In the genomic region with DNA sequence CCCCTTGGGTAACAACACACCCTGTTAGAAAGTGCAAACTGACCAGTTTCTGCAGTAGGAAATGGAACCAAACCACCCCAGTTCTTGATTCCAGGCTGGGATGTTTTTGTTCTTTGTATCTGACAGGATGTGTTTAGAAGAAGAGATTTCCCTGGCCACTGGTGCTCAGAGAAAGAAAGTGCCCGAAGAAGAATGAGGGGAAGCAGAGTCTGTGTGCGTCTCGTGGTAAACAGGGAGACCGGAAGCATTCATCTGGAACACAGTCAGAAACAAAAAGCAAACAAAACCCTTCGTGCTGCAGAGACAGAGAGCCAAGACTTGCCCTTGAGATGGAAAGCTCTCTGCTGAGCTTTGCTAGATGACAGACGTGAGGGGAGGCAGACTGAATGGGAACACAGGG, we compare ENCODE assay signal across 8 mouse cellular contexts. TPM values are rescaled to one million over a fixed set of nuclear protein-coding genes. Genes with fewer than 3 reads are reported as not detected.
DNase-seq lines count a peak whose midpoint lies in the region; ATAC-seq and TF ChIP-seq lines count a peak whose summit lies in the region.

No protein-coding gene starts in this region.

- peaks cover 15% of the 10 kb centered on the region for H3K4me1 ChIP-seq in liver, adult 2 months (ENCODE audit: control insufficient read depth, insufficient read depth, low read length)
- H3K4me1 ChIP-seq in heart, adult 2 months (ENCODE audit: control insufficient read depth, insufficient read depth, low read length): peaks cover 15% of the 10 kb centered on the region
- H3K4me1 ChIP-seq in intestine, postnatal 0 days (replicated peaks; ENCODE audit: control insufficient read depth, insufficient read depth, low read length): no peaks in the 10 kb centered on the region
- peaks cover 31% of the 10 kb centered on the region; the same call in 1 of the 2 replicates for H3K4me1 ChIP-seq in lung, postnatal 0 days (ENCODE audit: insufficient read depth, low read depth, low read length)

- no peak for TF ChIP-seq CTCF in liver, adult 2 months (IDR thresholded peaks at IDR 0.05; ENCODE audit: low read depth, low read length)
- no peak for TF ChIP-seq CTCF in heart, adult 2 months (IDR thresholded peaks at IDR 0.05)
- TF ChIP-seq CTCF in intestine, postnatal 0 days (IDR thresholded peaks at IDR 0.05; ENCODE audit: low read depth): no peak
- TF ChIP-seq CTCF in lung, postnatal 0 days (IDR thresholded peaks at IDR 0.05): no peak

- H3K27ac ChIP-seq in liver, adult 2 months (replicated peaks; ENCODE audit: insufficient read depth, low read depth, low read length): peak overlapping the region; percentile 80
- peak overlapping the region; percentile 90 for H3K27ac ChIP-seq in heart, adult 2 months
- H3K27ac ChIP-seq in intestine, postnatal 0 days (ENCODE audit: low read depth, low read length): peak overlapping the region; percentile 58
- peak overlapping the region; percentile 85 for H3K27ac ChIP-seq in lung, postnatal 0 days (ENCODE audit: low read length)

- H3K4me3 ChIP-seq in liver, adult 2 months (ENCODE audit: insufficient read depth, low read depth, low read length): no peak overlapping the region
- H3K4me3 ChIP-seq in heart, adult 2 months: no peak overlapping the region
- no peak overlapping the region for H3K4me3 ChIP-seq in intestine, postnatal 0 days (ENCODE audit: low read depth, low read length)
- H3K4me3 ChIP-seq in lung, postnatal 0 days (ENCODE audit: low read depth, low read length): no peak overlapping the region

- no peaks in the 10 kb centered on the region for H3K9me3 ChIP-seq in intestine, postnatal 0 days (ENCODE audit: control insufficient read depth)
- H3K9me3 ChIP-seq in lung, postnatal 0 days (ENCODE audit: low read length): no peaks in the 10 kb centered on the region

- no peak overlapping the region for H3K9ac ChIP-seq in liver, adult 2 months (ENCODE audit: low read depth, low read length)
- no peak overlapping the region for H3K9ac ChIP-seq in heart, adult 2 months (ENCODE audit: low read depth, low read length)
- H3K9ac ChIP-seq in intestine, postnatal 0 days (ENCODE audit: low read depth, low read length): no peak overlapping the region
- H3K9ac ChIP-seq in lung, postnatal 0 days (replicated peaks; ENCODE audit: low read depth): no peak overlapping the region

- WGBS in liver, adult 2 months: under 1% methylated on average over 6 of the region's 6 CpGs
- WGBS in heart, adult 2 months: 23% methylated on average over 6 of the region's 6 CpGs
- 17% methylated on average over 6 of the region's 6 CpGs for WGBS in intestine, postnatal 0 days
- WGBS in lung, postnatal 0 days: 3% methylated on average over 6 of the region's 6 CpGs

- no peaks in the 10 kb centered on the region for H3K79me2 ChIP-seq in liver, adult 2 months (ENCODE audit: control insufficient read depth, insufficient read depth, low read length)
- no peaks in the 10 kb centered on the region for H3K79me2 ChIP-seq in heart, adult 2 months (replicated peaks; ENCODE audit: control insufficient read depth, insufficient read depth, low read length)

- no peaks in the 10 kb centered on the region for H3K27me3 ChIP-seq in liver, adult 2 months (ENCODE audit: control insufficient read depth, insufficient read depth, low read length)
- no peaks in the 10 kb centered on the region for H3K27me3 ChIP-seq in heart, adult 2 months (ENCODE audit: control insufficient read depth, insufficient read depth, low read length)
- H3K27me3 ChIP-seq in intestine, postnatal 0 days (replicated peaks; ENCODE audit: control insufficient read depth, insufficient read depth, low read length): no peaks in the 10 kb centered on the region
- H3K27me3 ChIP-seq in lung, postnatal 0 days (replicated peaks; ENCODE audit: insufficient read depth, low read length): no peaks in the 10 kb centered on the region

- no peak for TF ChIP-seq POLR2A in liver, adult 2 months (IDR thresholded peaks at IDR 0.05; ENCODE audit: extremely low read depth, insufficient read depth, low read length)
- TF ChIP-seq POLR2A in heart, adult 2 months (IDR thresholded peaks at IDR 0.05; ENCODE audit: insufficient read depth, low read depth, low read length): peak; percentile 68; the same call in 1 of the 2 replicates

- no peak for ATAC-seq in intestine, postnatal 0 days
- peak; percentile 66 for ATAC-seq in lung, postnatal 0 days

- peak; percentile 68 for DNase-seq in liver, adult 2 months (ENCODE audit: extremely low read depth, low read depth, low spot score)
- no peak for DNase-seq in liver
- peak in 1 of 2 experiments; percentile 74 for DNase-seq in heart, adult 2 months
- peak; percentile 83 for DNase-seq in lung, postnatal 0 days (ENCODE audit: low spot score)
- no peak for DNase-seq in T-cell, adult 2 months (ENCODE audit: low spot score)
- no peak for DNase-seq in urinary bladder, postnatal 4 days (ENCODE audit: low spot score in 2 of 2)
- no peak for DNase-seq in thymus, postnatal 25 days

- no peak overlapping the region for H3K4me2 ChIP-seq in intestine, postnatal 0 days (replicated peaks; ENCODE audit: low read depth)
- peak overlapping the region; percentile 1; the same call in 1 of the 2 replicates for H3K4me2 ChIP-seq in lung, postnatal 0 days (replicated peaks; ENCODE audit: low read depth, low read length)

- peak; percentile 99 for TF ChIP-seq EP300 in heart, adult 2 months (IDR thresholded peaks at IDR 0.05; ENCODE audit: insufficient read depth, low read depth, low read length)
- TF ChIP-seq EP300 in lung, postnatal 0 days (IDR thresholded peaks at IDR 0.05): peak; percentile 92

- intact Hi-C loops in heart, adult 2 months (cut with DNase I): loop anchor here (1.0 kb wide), 2 partner anchors 24 to 63 kb away; no protein-coding TSS in a partner anchor

- H3K36me3 ChIP-seq in liver, adult 2 months (ENCODE audit: control insufficient read depth, insufficient read depth, low read length): no peaks in the 10 kb centered on the region
- H3K36me3 ChIP-seq in heart, adult 2 months (ENCODE audit: control insufficient read depth, insufficient read depth, low read length): peaks cover 13% of the 10 kb centered on the region
- no peaks in the 10 kb centered on the region for H3K36me3 ChIP-seq in intestine, postnatal 0 days (ENCODE audit: control insufficient read depth, insufficient read depth)
- H3K36me3 ChIP-seq in lung, postnatal 0 days (ENCODE audit: insufficient read depth, low read length): no peaks in the 10 kb centered on the region

RNA-seq across cellular contexts. Expression of gene Snrk, which starts 32.0 kb away (rescaled TPM):
- 67.4 and 78.9 TPM in 2 replicates for total RNA-seq in liver, adult 2 months (2014; rRNA removed)
- 34.3 and 36.4 TPM in 2 replicates for polyA plus RNA-seq in liver, adult 2 months (2012; rRNA removed)
- total RNA-seq in heart, adult 2 months (2021): 100 to 1,000 TPM; 142 to 163 TPM
- polyA plus RNA-seq in heart, adult 2 months (2012; rRNA removed): 68.0 and 89.8 TPM in 2 replicates
- polyA plus RNA-seq in intestine, postnatal 0 days (2015; fragmentation: Nextera tagmentation; extraction: Ambion mirVana): 35.4 and 35.6 TPM in 2 replicates
- polyA plus RNA-seq in lung, postnatal 0 days (2015; fragmentation: Nextera tagmentation; extraction: Ambion mirVana): 93.6 and 100 TPM in 2 replicates

Comparison
In these comparisons a context has a peak if more than half of its experiments do, and no peak if none do; other contexts are left out.
1. DNase-seq: peak in liver, adult 2 months (single experiment) and lung, postnatal 0 days (single experiment); none in liver (single experiment), T-cell, adult 2 months (single experiment), urinary bladder, postnatal 4 days (0 of 2) and thymus, postnatal 25 days (single experiment).
2. Peak in every context shown above with its lines, with median percentiles within 50 percentile points of each other: H3K27ac ChIP-seq.